Mouse (Mus musculus) MEL (cell line): Measurements from ENCODE around the gene Fam172a.

Experiments used
- CTCF ChIP-seq, 3 experiments: IDR thresholded peaks in 2 of 3; conservative IDR thresholded peaks in 1 of 3; 2 replicates each; pipeline ENCODE4 v1.5.1; 2011 to 2012; ENCODE audit warnings: low read length in 3 of 3, low read depth in 2 of 3, mild to moderate bottlenecking in 2 of 3, improper control_type of control experiment in 1 of 3, inconsistent platforms in 1 of 3, mixed read lengths in 1 of 3, moderate library complexity in 1 of 3; ENCODE audit not compliant: control insufficient read depth in 1 of 3, insufficient read depth in 1 of 3, poor library complexity in 1 of 3, severe bottlenecking in 1 of 3
- EP300 ChIP-seq, 2 experiments: IDR thresholded peaks; 2 replicates each; pipeline ENCODE4 v1.6.1; 2011; ENCODE audit warnings: improper control_type of control experiment in 2 of 2, low read length in 2 of 2, low read depth in 1 of 2, mild to moderate bottlenecking in 1 of 2
- GATA1 ChIP-seq: IDR thresholded peaks from 2 replicates; pipeline ENCODE4 v1.6.1; 2011; ENCODE audit warnings: low read depth, low read length, improper control_type of control experiment
- HCFC1 ChIP-seq: IDR thresholded peaks from 2 replicates; pipeline ENCODE4 v1.6.1; 2012; ENCODE audit warnings: low read depth, mild to moderate bottlenecking, inconsistent platforms, low read length, improper control_type of control experiment, moderate library complexity
- MAX ChIP-seq: IDR thresholded peaks from 2 replicates; pipeline ENCODE4 v1.6.1; 2011; ENCODE audit warnings: low read length, improper control_type of control experiment
- POLR2A ChIP-seq, 2 experiments: IDR thresholded peaks; 2 replicates each; pipeline ENCODE4 v1.6.1; 2011 to 2012; ENCODE audit warnings: low read length in 2 of 2, mild to moderate bottlenecking in 2 of 2, control low read depth in 1 of 2, improper control_type of control experiment in 1 of 2, low read depth in 1 of 2, moderate library complexity in 1 of 2; ENCODE audit not compliant: control insufficient read depth in 1 of 2, insufficient read depth in 1 of 2, poor library complexity in 1 of 2
- POLR2AphosphoS5 ChIP-seq: IDR thresholded peaks from 2 replicates; pipeline ENCODE4 v1.6.1; 2012; ENCODE audit warnings: low read depth, borderline replicate concordance, mild to moderate bottlenecking, inconsistent platforms, low read length, moderate library complexity, mixed read lengths
- SIN3A ChIP-seq: IDR thresholded peaks from 2 replicates; pipeline ENCODE4 v1.6.1; 2012; ENCODE audit warnings: low read length, improper control_type of control experiment, inconsistent platforms
- TAL1 ChIP-seq: IDR thresholded peaks from 2 replicates; pipeline ENCODE4 v1.6.1; 2012; ENCODE audit warnings: mild to moderate bottlenecking, inconsistent platforms, low read length, moderate library complexity, mixed read lengths
- UBTF ChIP-seq: IDR thresholded peaks from 2 replicates; pipeline ENCODE4 v1.6.1; 2012; ENCODE audit warnings: low read depth, mild to moderate bottlenecking, inconsistent platforms, low read length, improper control_type of control experiment, moderate library complexity, borderline replicate concordance; ENCODE audit not compliant: insufficient read depth
- ZKSCAN1 ChIP-seq: IDR thresholded peaks from 2 replicates; pipeline ENCODE4 v1.6.1; 2012; ENCODE audit warnings: low read depth, mild to moderate bottlenecking, inconsistent platforms, low read length, improper control_type of control experiment, moderate library complexity

DNA sequence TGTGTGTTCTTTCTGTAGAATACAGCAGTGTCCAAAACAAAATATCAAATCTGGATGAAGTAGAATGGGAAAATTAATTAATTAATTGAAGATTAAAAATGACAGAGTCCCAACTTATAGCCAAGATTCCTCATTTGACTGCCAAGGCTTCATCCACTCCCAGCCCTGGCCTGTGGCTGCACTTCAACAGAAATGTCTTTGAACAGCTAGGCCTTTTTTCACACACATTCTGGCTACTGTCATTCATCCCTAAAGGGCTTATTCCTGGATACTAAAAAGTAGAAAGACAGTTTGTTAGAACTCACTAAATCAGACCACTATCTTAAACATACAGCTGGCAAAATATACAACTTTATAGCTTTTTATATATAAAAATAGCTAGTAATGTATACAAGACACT is 388.9 kb downstream of the Fam172a start:
- no peak for TF ChIP-seq CTCF (IDR thresholded peaks at IDR 0.05 in 2 of 3, conservative IDR thresholded peaks at IDR 0.05 in 1 of 3; ENCODE audit: control insufficient read depth in 1 of 3, insufficient read depth in 1 of 3, low read depth in 2 of 3, low read length in 3 of 3, poor library complexity in 1 of 3, severe bottlenecking in 1 of 3)
- no peak for TF ChIP-seq POLR2A (IDR thresholded peaks at IDR 0.05; ENCODE audit: control insufficient read depth in 1 of 2, insufficient read depth in 1 of 2, low read depth in 1 of 2, low read length in 2 of 2, poor library complexity in 1 of 2)
- TF ChIP-seq EP300 (IDR thresholded peaks at IDR 0.05; ENCODE audit: low read depth in 1 of 2, low read length in 2 of 2): no peak
- TF ChIP-seq HCFC1: no peak
- TF ChIP-seq POLR2AphosphoS5: no peak
- no peak for TF ChIP-seq GATA1
- no peak for TF ChIP-seq ZKSCAN1
- no peak for TF ChIP-seq SIN3A
- TF ChIP-seq UBTF: no peak
- no peak for TF ChIP-seq TAL1
- no peak for TF ChIP-seq MAX
